Mouse (Mus musculus): ENCODE results near the gene C1qtnf3.
A peak's percentile ranks its signal among the peaks of the same experiment; 100 is the strongest.
"Not testable (repeated sequence)": the region's sequence is repeated elsewhere in the genome, so short reads cannot be mapped to it uniquely, and the experiment has no call there.

C1qtnf3 gene

GRCm38 (mm10) chr15:10959277-10960026 is 7.3 kb downstream of the C1qtnf3 start:
- no peak for DNase-seq (ENCODE audit: low spot score)

DNA sequence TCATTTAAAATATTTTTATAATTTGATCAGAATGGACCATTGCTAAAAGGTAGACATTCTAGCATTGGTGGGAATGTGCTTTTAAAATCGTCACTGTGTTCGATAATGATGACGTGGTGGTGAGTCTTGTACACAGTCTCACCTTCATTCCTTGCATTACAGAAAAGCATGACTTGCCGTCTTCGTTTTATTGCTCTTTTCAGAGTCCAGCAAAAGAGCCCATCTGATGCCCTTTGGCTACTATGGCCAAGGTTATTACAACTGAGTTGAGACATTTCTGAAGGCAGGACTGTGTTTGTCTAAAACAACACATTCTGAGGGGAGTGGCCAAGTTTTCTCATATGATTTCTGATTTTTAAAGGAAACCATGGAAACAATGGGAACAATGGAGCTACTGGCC is 8.1 kb downstream of the C1qtnf3 start:
- no peak for DNase-seq (ENCODE audit: low spot score)

DNA sequence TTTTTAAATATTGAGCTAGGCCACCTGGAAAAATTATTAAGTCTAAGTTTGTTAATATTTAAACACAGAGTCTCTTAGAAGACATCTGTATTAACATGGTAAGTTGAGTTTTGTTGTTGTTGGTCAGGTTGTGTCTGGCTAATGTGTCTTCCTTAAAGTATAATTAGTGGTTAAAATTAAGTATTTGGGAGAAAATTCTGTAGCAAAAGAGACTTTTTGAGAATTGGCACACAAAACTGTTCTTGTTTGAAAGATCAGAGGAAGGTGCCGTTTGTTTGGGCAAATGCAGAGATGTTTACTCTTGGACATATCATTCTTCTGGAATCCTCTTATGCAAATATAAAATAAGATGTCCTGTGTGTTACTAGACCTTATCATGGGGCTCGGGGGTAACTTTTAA is 10.5 kb downstream of the C1qtnf3 start:
- DNase-seq (ENCODE audit: low spot score): no peak

DNA sequence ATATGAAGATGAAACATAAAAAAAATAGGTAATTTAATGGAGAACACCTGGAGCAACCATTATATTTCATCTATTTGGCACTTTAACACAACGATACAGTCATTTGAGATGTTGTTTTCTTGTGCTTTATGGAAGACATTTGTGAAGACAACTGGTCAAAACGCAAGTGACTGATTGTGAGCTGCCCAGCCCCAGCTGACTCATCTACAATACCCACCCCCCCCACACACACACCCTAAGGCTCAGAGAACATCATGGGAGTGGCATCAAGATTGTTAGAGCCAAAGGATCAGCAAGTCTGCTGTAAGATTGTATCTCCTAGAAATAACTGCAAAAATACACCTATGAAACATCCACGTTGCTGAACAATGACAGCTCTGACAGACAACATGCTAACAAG is 17.3 kb downstream of the C1qtnf3 start:
- no peak for DNase-seq (ENCODE audit: low spot score)

DNA sequence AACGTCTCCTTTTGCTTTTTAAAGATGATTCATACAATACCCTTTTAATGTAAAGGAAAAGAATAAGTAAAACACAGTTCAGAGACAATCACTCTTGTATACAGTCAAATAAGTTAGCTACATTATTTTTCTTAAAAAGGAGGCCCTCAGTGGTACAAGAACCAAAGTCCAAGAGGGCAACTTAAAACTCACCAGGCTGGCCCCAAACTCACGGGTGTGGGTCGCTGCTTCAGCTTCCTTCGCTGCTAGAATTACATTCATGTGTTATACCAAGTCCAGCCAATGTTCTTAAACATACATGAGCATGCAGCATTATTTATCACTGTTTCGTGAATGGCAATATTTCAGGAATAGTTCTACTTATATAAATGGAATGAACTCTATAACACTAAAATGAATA is 18.6 kb downstream of the C1qtnf3 start:
- DNase-seq (ENCODE audit: low spot score): no peak

- DNase-seq (ENCODE audit: low spot score): no peak
These were observed 25.0 kb downstream of the C1qtnf3 start for GRCm38 (mm10) chr15:10977151-10977550.

DNA sequence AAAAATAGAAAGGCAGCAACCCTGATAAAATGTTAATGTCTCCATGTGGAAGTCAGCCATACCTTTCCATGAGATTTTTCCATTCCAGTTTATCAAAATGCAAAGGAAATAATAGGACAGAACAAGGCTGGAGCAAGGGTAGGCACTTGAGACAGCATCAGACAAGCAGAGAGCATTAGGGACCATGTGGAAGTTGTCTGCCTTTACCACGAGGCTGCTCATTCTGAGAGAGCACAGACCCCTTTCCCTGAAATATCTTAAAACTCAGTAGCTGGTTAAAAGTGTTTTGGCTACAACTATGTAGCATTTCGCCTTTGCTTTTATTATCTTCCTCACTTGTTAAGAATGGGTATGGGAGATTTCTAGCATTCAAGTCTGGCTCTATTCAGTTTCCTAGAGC is 28.6 kb downstream of the C1qtnf3 start:
- no peak for DNase-seq (ENCODE audit: low spot score)

DNA sequence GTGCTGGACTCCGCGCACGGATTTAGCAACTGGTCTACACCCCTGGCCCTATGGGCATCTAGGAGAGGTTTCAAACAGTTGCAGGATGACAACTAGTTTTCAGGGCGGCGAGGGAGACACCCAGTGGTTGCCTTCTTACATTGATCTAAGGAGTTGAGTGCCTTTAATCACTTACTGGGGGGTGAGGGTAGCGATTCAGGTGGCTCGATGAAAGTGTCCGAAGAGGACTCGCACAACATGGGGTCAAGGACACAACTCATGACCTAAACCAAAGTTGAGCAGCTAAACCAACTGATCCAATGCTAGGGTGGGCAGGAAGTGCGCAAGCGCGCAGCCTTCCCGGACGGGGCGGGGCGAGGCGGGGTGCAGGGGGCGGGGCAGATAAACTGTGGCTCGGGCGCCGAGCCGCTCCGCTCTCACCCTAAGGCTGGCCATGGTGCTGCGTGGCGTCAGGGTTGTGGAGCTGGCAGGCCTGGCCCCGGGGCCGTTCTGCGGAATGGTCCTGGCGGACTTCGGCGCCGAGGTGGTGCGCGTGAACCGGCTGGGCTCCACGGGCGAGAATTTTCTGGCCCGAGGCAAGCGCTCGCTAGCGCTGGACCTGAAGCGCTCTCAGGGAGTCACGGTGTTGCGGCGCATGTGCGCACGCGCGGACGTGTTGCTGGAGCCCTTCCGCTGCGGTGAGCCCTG is 29.4 kb downstream of the C1qtnf3 start, which contains the start of gene Amacr:
Amacr (plus strand) TSS at position 380 of the 687 bp plus-strand sequence.
- peak; percentile 94 for DNase-seq (ENCODE audit: low spot score)

DNA sequence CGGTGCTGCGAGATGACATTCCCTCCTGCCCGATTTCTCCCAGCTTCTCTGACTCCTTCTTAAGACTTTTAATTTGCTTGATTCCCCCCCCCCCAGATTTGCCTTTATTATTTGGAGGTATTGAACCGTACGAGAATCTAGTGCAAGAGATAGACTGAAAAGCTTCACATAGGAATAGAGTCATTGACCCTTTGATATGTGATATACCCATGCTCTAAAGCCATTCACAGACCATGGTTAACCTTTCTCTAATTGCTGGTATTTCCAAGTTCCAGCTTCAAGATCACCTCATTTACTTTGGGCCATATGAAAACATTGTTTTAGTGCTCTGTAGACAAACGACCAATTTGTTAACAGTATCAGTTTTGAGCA is 29.9 kb downstream of the C1qtnf3 start:
- DNase-seq (ENCODE audit: low spot score): no peak

GRCm38 (mm10) chr15:10985756-10986155 is 33.6 kb downstream of the C1qtnf3 start:
- DNase-seq (ENCODE audit: low spot score): no peak

DNA sequence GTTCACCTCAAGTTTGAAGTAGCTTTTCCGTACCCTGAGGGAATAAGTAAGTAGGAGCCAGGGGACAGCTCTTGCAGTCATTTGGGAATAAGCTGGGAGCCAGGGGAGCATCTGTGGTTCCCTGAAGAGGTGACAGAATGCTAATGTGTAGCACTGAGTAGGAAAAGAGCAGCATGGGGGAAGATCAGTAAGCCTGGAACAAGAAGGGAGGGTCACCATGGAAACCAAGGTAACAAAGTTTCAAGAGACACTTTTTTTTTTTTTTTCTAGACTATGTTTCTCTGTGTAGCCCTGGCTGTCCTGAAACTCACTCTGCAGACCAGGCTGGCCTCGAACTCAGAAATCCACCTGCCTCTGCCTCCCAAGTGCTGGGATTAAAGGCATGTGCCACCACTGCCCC is 34.3 kb downstream of the C1qtnf3 start:
- DNase-seq (ENCODE audit: low spot score): not testable (repeated sequence)

- no peak for DNase-seq (ENCODE audit: low spot score)
These were observed 38.3 kb downstream of the C1qtnf3 start for GRCm38 (mm10) chr15:10990411-10990810.

DNA sequence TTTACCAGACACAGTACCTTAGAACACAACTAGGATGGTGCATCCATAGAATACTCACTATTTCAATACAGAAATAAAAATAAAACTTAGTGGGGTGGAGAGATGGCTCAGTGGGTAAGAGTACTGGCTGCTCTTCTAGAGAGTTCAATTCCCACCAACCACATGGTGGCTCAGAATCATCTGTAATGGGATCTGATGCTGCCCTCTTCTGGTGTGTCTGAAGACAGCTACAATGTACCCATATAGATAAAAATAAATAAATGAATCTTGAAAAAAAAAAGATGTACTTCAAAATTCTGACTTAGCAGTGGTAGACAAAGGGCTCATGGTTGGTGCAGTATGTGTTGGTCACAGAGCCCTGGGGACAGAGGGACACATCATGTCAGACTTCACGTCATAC is 39.4 kb downstream of the C1qtnf3 start:
- DNase-seq (ENCODE audit: low spot score): no peak

DNA sequence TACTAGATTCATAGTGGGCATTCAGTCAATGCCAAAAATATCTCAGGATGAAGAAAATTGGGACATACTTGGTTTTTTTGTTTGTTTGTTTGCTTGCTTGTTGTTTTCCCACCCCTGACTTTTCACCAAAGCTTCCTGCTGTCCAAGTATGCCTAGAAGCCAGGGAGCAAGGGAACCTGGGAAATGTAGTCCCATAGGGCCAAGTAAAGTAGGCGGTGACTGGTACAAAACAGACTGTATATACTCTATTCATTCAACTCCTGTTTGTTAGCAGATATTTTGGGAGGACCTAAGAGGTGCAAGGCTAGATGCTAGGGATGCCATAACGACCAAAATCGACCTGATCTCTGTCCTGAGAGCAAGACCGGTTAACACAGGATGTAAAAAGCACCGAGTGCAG is 47.7 kb downstream of the C1qtnf3 start:
- DNase-seq (ENCODE audit: low spot score): no peak

GRCm38 (mm10) chr15:11000421-11000820 is 48.3 kb downstream of the C1qtnf3 start, which contains the start of gene Slc45a2:
TSS of gene Slc45a2 (plus strand) at chr15:11000721.
- DNase-seq (ENCODE audit: low spot score): no peak

GRCm38 (mm10) chr15:11003791-11004190 is 51.7 kb downstream of the C1qtnf3 start:
- no peak for DNase-seq (ENCODE audit: low spot score)

DNA sequence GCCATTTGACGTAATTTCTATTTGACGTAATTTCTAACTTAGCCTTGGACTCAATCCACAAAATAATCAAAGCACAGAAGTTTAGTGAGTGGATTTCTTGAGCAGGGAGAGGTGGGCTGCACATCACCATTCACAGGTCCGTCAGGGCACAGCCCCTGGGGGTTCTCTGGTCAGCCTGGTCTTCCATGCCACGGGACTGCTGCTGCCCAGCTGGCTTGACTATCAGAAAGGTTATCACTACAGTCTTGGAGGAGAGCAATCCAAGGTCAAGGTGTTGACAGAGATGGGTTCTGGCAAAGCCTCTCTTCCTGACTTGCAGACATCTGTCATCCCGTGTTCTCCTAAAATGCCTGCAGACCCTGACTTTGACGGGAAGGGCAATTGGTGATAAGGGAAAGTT is 52.5 kb downstream of the C1qtnf3 start:
- DNase-seq (ENCODE audit: low spot score): no peak

DNA sequence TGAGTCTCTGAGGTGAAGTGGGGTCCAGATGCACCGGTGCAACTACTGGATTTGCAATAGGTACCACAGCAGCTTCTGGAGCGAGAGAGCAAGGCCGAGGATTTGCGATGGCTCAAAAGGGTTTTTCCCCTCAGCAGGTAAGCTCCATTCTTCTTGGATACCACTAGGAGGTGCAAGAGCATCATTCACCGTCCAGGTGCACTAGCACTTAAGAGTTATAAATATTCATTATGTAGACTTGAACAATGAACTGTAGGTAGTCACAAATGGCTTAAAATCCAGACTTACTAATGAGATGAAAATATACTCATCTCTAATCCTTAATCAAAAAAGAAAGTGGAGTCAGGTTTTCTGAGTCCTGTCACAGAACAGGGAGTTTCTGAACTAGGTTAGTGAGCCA is 56.6 kb downstream of the C1qtnf3 start:
- DNase-seq (ENCODE audit: low spot score): no peak

GRCm38 (mm10) chr15:11010976-11011548 is 58.9 kb downstream of the C1qtnf3 start:
- DNase-seq (ENCODE audit: low spot score): no peak

DNA sequence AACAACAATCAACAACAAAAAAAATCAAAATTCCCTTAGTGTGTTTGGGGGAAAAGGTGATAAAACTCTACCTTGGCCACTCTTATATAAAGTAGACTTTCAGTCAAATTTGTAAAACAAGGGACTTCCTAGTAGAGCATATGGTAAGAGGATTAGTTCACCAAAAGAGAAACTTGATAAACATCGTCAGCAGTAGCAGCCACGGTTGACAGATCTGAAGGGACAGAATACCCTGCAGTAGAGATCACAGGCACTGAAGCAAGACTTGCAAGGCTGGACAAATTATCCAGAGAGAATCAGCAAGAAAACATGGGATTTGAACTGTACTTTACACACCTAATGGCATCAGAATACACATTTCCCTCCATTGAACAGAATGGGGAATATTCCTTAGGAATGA is 62.8 kb downstream of the C1qtnf3 start:
- DNase-seq (ENCODE audit: low spot score): no peak

GRCm38 (mm10) chr15:11026801-11027561 is 74.8 kb downstream of the C1qtnf3 start:
- no peak for DNase-seq (ENCODE audit: low spot score)
